ENCODE assay signal across 33 mouse cellular contexts in genomic region chr14:79198066-79198465, GRCm38 (mm10). TPM values are rescaled to one million over a fixed set of nuclear protein-coding genes. Genes with fewer than 3 reads are reported as not detected.
"Had no signal": no experiment of that assay in that cellular context is flagged by ENCODE, and none has a peak within 500 bp of the region (broad histone marks: within the 10 kb centered on the region; RNA-seq: fewer than 3 reads in every experiment).

No protein-coding gene starts in this region.

- H3K4me3 ChIP-seq: heart, embryonic 13.5 days; heart, embryonic 15.5 days; hindbrain, embryonic 13.5 days; hindbrain, embryonic 15.5 days; kidney, embryonic 15.5 days; left cerebral cortex, adult 2 months; limb, embryonic 13.5 days; limb, embryonic 15.5 days; liver, embryonic 12.5 days had no signal

- H3K27ac ChIP-seq: heart, embryonic 13.5 days; heart, embryonic 15.5 days; hindbrain, embryonic 13.5 days; hindbrain, embryonic 15.5 days; hindbrain, postnatal 0 days; kidney, embryonic 15.5 days; kidney, postnatal 0 days; left cerebral cortex, adult 2 months; limb, embryonic 13.5 days; limb, embryonic 15.5 days; liver, embryonic 12.5 days; liver, embryonic 14.5 days had no signal

- H3K27me3 ChIP-seq: heart, embryonic 13.5 days; heart, embryonic 15.5 days; hindbrain, embryonic 13.5 days; hindbrain, embryonic 15.5 days; kidney, embryonic 15.5 days; limb, embryonic 13.5 days; limb, embryonic 15.5 days; liver, embryonic 12.5 days had no signal

- H3K4me1 ChIP-seq: liver, embryonic 12.5 days had no signal

- H3K9ac ChIP-seq: heart, embryonic 13.5 days; heart, embryonic 15.5 days; hindbrain, embryonic 13.5 days; hindbrain, embryonic 15.5 days; kidney, embryonic 15.5 days; limb, embryonic 13.5 days; limb, embryonic 15.5 days; liver, embryonic 12.5 days; liver, embryonic 14.5 days had no signal

- H3K4me2 ChIP-seq: heart, embryonic 11.5 days; heart, embryonic 13.5 days; heart, embryonic 15.5 days; hindbrain, embryonic 13.5 days; hindbrain, embryonic 15.5 days; kidney, embryonic 15.5 days; limb, embryonic 13.5 days; limb, embryonic 15.5 days; liver, embryonic 12.5 days had no signal

- ATAC-seq: hindbrain, postnatal 0 days; intestine, embryonic 16.5 days; liver, embryonic 12.5 days had no signal

- DNase-seq: gastrocnemius, postnatal 14 days; gastrocnemius, postnatal 36 days; heart, adult 18-20 months; heart, postnatal 14 days; heart, postnatal 36 days; kidney, adult 11 months; kidney, adult 2 months; kidney, adult 9 months; kidney, postnatal 14 days; kidney, postnatal 36 days; layer of hippocampus, adult 9-11 months; layer of hippocampus, postnatal 36 days; left cerebral cortex, postnatal 4 days had no signal

- H3K36me3 ChIP-seq: heart, embryonic 13.5 days; heart, embryonic 15.5 days; hindbrain, embryonic 13.5 days; hindbrain, embryonic 15.5 days; kidney, embryonic 15.5 days; limb, embryonic 15.5 days; liver, embryonic 12.5 days had no signal

- H3K9me3 ChIP-seq: heart, embryonic 13.5 days; heart, embryonic 15.5 days; hindbrain, embryonic 13.5 days; hindbrain, embryonic 15.5 days; kidney, embryonic 15.5 days; limb, embryonic 13.5 days; limb, embryonic 15.5 days; liver, embryonic 12.5 days had no signal

RNA-seq across cellular contexts. Expression of gene Zfp957, which starts 49.1 kb away (rescaled TPM):
- polyA plus RNA-seq: gonadal fat pad, adult 2 months; heart, embryonic 11.5 days; heart, embryonic 13.5 days; heart, embryonic 15.5 days; heart, postnatal 0 days; hindbrain, embryonic 11.5 days; hindbrain, embryonic 13.5 days; hindbrain, embryonic 15.5 days; hindbrain, postnatal 0 days; intestine, embryonic 16.5 days; kidney, adult 2 months; kidney, postnatal 0 days; large intestine, adult 2 months; limb, embryonic 11.5 days; limb, embryonic 13.5 days; limb, embryonic 15.5 days; liver, adult 2 months; liver, embryonic 12.5 days; liver, embryonic 14.5 days had no signal
